ENCODE assay signal across 8 mouse cellular contexts in the genomic region with DNA sequence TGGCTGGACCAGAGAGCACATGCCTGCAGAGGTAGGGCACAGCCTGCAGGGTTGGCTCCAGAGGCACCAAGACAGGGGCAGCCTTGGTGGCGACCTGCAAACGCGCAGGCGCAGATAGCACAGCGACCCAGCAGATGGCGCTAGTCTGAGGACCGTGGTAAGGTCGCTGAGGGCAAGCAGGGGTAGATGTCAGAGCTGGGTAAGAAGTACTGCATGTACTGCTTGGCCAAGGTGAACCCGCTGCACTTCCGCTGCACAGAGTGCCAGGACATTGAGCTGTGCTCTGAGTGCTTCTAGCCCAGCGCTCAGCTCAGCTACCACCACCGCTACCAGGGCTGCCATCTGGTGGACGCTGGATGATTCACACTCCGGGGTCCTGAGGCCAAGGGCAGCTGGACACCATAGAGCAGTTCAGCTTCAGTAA.
DNase-seq lines count a peak whose midpoint lies in the region; ATAC-seq lines count a peak whose summit lies in the region.
"Not testable (repeated sequence)": the region's sequence is repeated elsewhere in the genome, so short reads cannot be mapped to it uniquely, and the experiment has no call there.

No protein-coding gene starts in this region.

- DNase-seq in Muller cell, postnatal 12 days (ENCODE audit: inconsistent ontology term) = peak; percentile 74
- peak; percentile 65 for DNase-seq in cerebellum, adult 9-11 months
- peak; percentile 35 to 81 for DNase-seq in frontal cortex, adult 2 months (ENCODE audit: extremely low spot score in 1 of 2, low spot score in 1 of 2)
- peak; percentile 87 for DNase-seq in hindbrain, embryonic 11.5 days (ENCODE audit: low spot score)
- DNase-seq in layer of hippocampus, adult 9-11 months = peak; percentile 62
- DNase-seq in ovary, postnatal 10 days (ENCODE audit: low spot score) = peak; percentile 15
- peak; percentile 91 for DNase-seq in thymus, postnatal 0 days (ENCODE audit: low spot score)

- H3K4me3 ChIP-seq in hindbrain, embryonic 11.5 days (ENCODE audit: low read depth, low read length) = peak overlapping the region; percentile 16
- H3K4me3 ChIP-seq in lung, embryonic 16.5 days (ENCODE audit: low read length) = peak overlapping the region; percentile 33

- H3K36me3 ChIP-seq in hindbrain, embryonic 11.5 days (ENCODE audit: control insufficient read depth, insufficient read depth, low read length); lung, embryonic 16.5 days (ENCODE audit: control insufficient read depth, insufficient read depth, low read length): not testable (repeated sequence)

- not testable (repeated sequence) for H3K27ac ChIP-seq in hindbrain, embryonic 11.5 days (ENCODE audit: low read depth, low read length); lung, embryonic 16.5 days (ENCODE audit: low read length)

- ATAC-seq in hindbrain, embryonic 11.5 days (ENCODE audit: low FRiP score) = peak; percentile 89
- ATAC-seq in lung, embryonic 16.5 days (ENCODE audit: low read depth) = peak; percentile 88

- peak overlapping the region; percentile 17 for H3K4me2 ChIP-seq in hindbrain, embryonic 11.5 days (replicated peaks; ENCODE audit: low read depth, low read length)
- peak overlapping the region; percentile 46 for H3K4me2 ChIP-seq in lung, embryonic 16.5 days (ENCODE audit: low read depth, low read length)

- not testable (repeated sequence) for H3K4me1 ChIP-seq in hindbrain, embryonic 11.5 days (replicated peaks; ENCODE audit: control insufficient read depth, insufficient read depth, low read length); lung, embryonic 16.5 days (replicated peaks; ENCODE audit: control insufficient read depth, insufficient read depth, low read length)

- WGBS in hindbrain, embryonic 11.5 days = 2% methylated on average over 14 of the region's 14 CpGs
- WGBS in lung, embryonic 16.5 days = 6% methylated on average over 14 of the region's 14 CpGs

- H3K27me3 ChIP-seq in hindbrain, embryonic 11.5 days (ENCODE audit: control insufficient read depth, insufficient read depth, low read length); lung, embryonic 16.5 days (ENCODE audit: control insufficient read depth, insufficient read depth, low read depth, low read length): not testable (repeated sequence)

- H3K9ac ChIP-seq in hindbrain, embryonic 11.5 days (ENCODE audit: low read depth, low read length); lung, embryonic 16.5 days (ENCODE audit: low read length): not testable (repeated sequence)

- H3K9me3 ChIP-seq in hindbrain, embryonic 11.5 days (ENCODE audit: control insufficient read depth, low read length); lung, embryonic 16.5 days (ENCODE audit: control insufficient read depth, low read length): not testable (repeated sequence)

Comparison
In these comparisons a context has a peak if more than half of its experiments do, and no peak if none do; other contexts are left out.
1. DNase-seq: peak in every context shown above with its lines; median percentile 91 in thymus, postnatal 0 days; 87 in hindbrain, embryonic 11.5 days; 74 in Muller cell, postnatal 12 days; 65 in cerebellum, adult 9-11 months; 62 in layer of hippocampus, adult 9-11 months; 58 in frontal cortex, adult 2 months; 15 in ovary, postnatal 10 days.